Mouse (Mus musculus): ENCODE results near the gene Inppl1. TPM values are rescaled to one million over a fixed set of nuclear protein-coding genes. Genes with fewer than 3 reads are reported as not detected.
A peak's percentile ranks its signal among the peaks of the same experiment; 100 is the strongest.

Inppl1 gene
- polyA plus RNA-seq, 1 experiment from 2014 or later, result 36.2 TPM

GRCm38 (mm10) chr7:101866491-101867265, 28.6 kb upstream of the Inppl1 start:
- no peaks in the 10 kb centered on the region for H3K27me3 ChIP-seq (ENCODE audit: low read depth, poor library complexity, severe bottlenecking)

GRCm38 (mm10) chr7:101863415-101863814, 25.4 kb upstream of the Inppl1 start, which contains the start of gene Anapc15:
TSS of gene Anapc15 (plus strand) at chr7:101863715.
- DNase-seq (ENCODE audit: low spot score), result no peak
- Histone ChIP-seq H3K4me3 (no peak within 1 kb of the TSS), H3K9me3 (replicated peaks) (no peaks in the 10 kb centered on the region), H3K4me1 (peaks cover 14% of the 10 kb centered on the region), H3K27ac (replicated peaks) (no peak within 1 kb of the TSS), H3K27me3 (ENCODE audit: low read depth, poor library complexity, severe bottlenecking) (no peaks in the 10 kb centered on the region), H3K36me3 (no peaks in the 10 kb centered on the region)
- WGBS, result 84% methylated on average over 3 of the region's 3 CpGs

More at GRCm38 (mm10) chr7:101866491-101867265, 28.6 kb upstream of the Inppl1 start:
- Histone ChIP-seq H3K36me3 (no peaks in the 10 kb centered on the region), H3K9me3 (replicated peaks) (no peaks in the 10 kb centered on the region), H3K27ac (replicated peaks) (peak overlapping the region; percentile 7; the same call in 1 of the 2 replicates), H3K4me1 (peaks cover 26% of the 10 kb centered on the region), H3K4me3 (no peak overlapping the region)
- WGBS, result 84% methylated on average over 11 of the region's 11 CpGs
- no peak for DNase-seq (ENCODE audit: low spot score)

GRCm38 (mm10) chr7:101862291-101862690, 24.3 kb upstream of the Inppl1 start:
- H3K27me3 ChIP-seq (ENCODE audit: low read depth, poor library complexity, severe bottlenecking), result no peaks in the 10 kb centered on the region
- H3K36me3 ChIP-seq, result no peaks in the 10 kb centered on the region
- no peaks in the 10 kb centered on the region for H3K9me3 ChIP-seq (replicated peaks)
- H3K27ac ChIP-seq (replicated peaks), result no peak overlapping the region
- 78% methylated on average over 3 of the region's 3 CpGs for WGBS
- DNase-seq (ENCODE audit: low spot score), result no peak
- H3K4me3 ChIP-seq, result no peak overlapping the region
- peaks cover 8% of the 10 kb centered on the region for H3K4me1 ChIP-seq

GRCm38 (mm10) chr7:101860978-101861377, 22.9 kb upstream of the Inppl1 start:
- H3K4me1 ChIP-seq, result no peaks in the 10 kb centered on the region
- no peaks in the 10 kb centered on the region for H3K36me3 ChIP-seq
- H3K27ac ChIP-seq (replicated peaks), result no peak overlapping the region
- H3K27me3 ChIP-seq (ENCODE audit: low read depth, poor library complexity, severe bottlenecking), result no peaks in the 10 kb centered on the region
- no peak for DNase-seq (ENCODE audit: low spot score)
- no peak overlapping the region for H3K4me3 ChIP-seq
- no peaks in the 10 kb centered on the region for H3K9me3 ChIP-seq (replicated peaks)

- DNase-seq (ENCODE audit: low spot score), result no peak
- no peak overlapping the region for H3K4me3 ChIP-seq
- no peaks in the 10 kb centered on the region for H3K36me3 ChIP-seq
- no peak overlapping the region for H3K27ac ChIP-seq (replicated peaks)
- H3K27me3 ChIP-seq (ENCODE audit: low read depth, poor library complexity, severe bottlenecking), result no peaks in the 10 kb centered on the region
- 93% methylated on average over 9 of the region's 9 CpGs for WGBS
- no peaks in the 10 kb centered on the region for H3K4me1 ChIP-seq
- H3K9me3 ChIP-seq (replicated peaks), result no peaks in the 10 kb centered on the region
Observed at GRCm38 (mm10) chr7:101858362-101858761, 20.3 kb upstream of the Inppl1 start.

GRCm38 (mm10) chr7:101857094-101857493, 19.1 kb upstream of the Inppl1 start, which contains the start of gene Folr2:
TSS of gene Folr2 (minus strand) at chr7:101857194.
- no peaks in the 10 kb centered on the region for H3K9me3 ChIP-seq (replicated peaks)
- WGBS, result 92% methylated on average over 4 of the region's 4 CpGs
- no peaks in the 10 kb centered on the region for H3K36me3 ChIP-seq
- no peak within 1 kb of the TSS for H3K4me3 ChIP-seq
- no peak within 1 kb of the TSS for H3K27ac ChIP-seq (replicated peaks)
- no peaks in the 10 kb centered on the region for H3K27me3 ChIP-seq (ENCODE audit: low read depth, poor library complexity, severe bottlenecking)
- no peaks in the 10 kb centered on the region for H3K4me1 ChIP-seq
- DNase-seq (ENCODE audit: low spot score), result no peak

- no peak overlapping the region for H3K4me3 ChIP-seq
- no peak for DNase-seq (ENCODE audit: low spot score)
- no peaks in the 10 kb centered on the region for H3K9me3 ChIP-seq (replicated peaks)
- H3K27ac ChIP-seq (replicated peaks), result no peak overlapping the region
- WGBS, result 97% methylated on average over 2 of the region's 2 CpGs
- no peaks in the 10 kb centered on the region for H3K4me1 ChIP-seq
- H3K27me3 ChIP-seq (ENCODE audit: low read depth, poor library complexity, severe bottlenecking), result no peaks in the 10 kb centered on the region
- no peaks in the 10 kb centered on the region for H3K36me3 ChIP-seq
Observed at GRCm38 (mm10) chr7:101853816-101854215, 15.8 kb upstream of the Inppl1 start.

- H3K27me3 ChIP-seq (ENCODE audit: low read depth, poor library complexity, severe bottlenecking), result no peaks in the 10 kb centered on the region
- no peaks in the 10 kb centered on the region for H3K4me1 ChIP-seq
- WGBS, result 90% methylated on average over 6 of the region's 6 CpGs
- DNase-seq (ENCODE audit: low spot score), result no peak
- no peaks in the 10 kb centered on the region for H3K9me3 ChIP-seq (replicated peaks)
- no peak overlapping the region for H3K27ac ChIP-seq (replicated peaks)
- H3K4me3 ChIP-seq, result no peak overlapping the region
- no peaks in the 10 kb centered on the region for H3K36me3 ChIP-seq
Observed at GRCm38 (mm10) chr7:101852846-101853245, 14.8 kb upstream of the Inppl1 start.

GRCm38 (mm10) chr7:101851689-101852088, 13.7 kb upstream of the Inppl1 start:
- Histone ChIP-seq H3K4me3 (no peak overlapping the region), H3K36me3 (no peaks in the 10 kb centered on the region), H3K9me3 (replicated peaks) (no peaks in the 10 kb centered on the region), H3K27ac (replicated peaks) (no peak overlapping the region), H3K4me1 (no peaks in the 10 kb centered on the region), H3K27me3 (ENCODE audit: low read depth, poor library complexity, severe bottlenecking) (no peaks in the 10 kb centered on the region)
- WGBS, result 86% methylated on average over 6 of the region's 6 CpGs
- DNase-seq (ENCODE audit: low spot score), result no peak

GRCm38 (mm10) chr7:101847934-101848333, 9.9 kb upstream of the Inppl1 start:
- Histone ChIP-seq H3K9me3 (replicated peaks) (no peaks in the 10 kb centered on the region), H3K27ac (replicated peaks) (no peak overlapping the region), H3K4me1 (no peaks in the 10 kb centered on the region), H3K4me3 (no peak overlapping the region), H3K27me3 (ENCODE audit: low read depth, poor library complexity, severe bottlenecking) (no peaks in the 10 kb centered on the region), H3K36me3 (no peaks in the 10 kb centered on the region)
- 97% methylated on average over 1 of the region's 1 CpGs for WGBS
- DNase-seq (ENCODE audit: low spot score), result no peak

GRCm38 (mm10) chr7:101844186-101844585, 6.2 kb upstream of the Inppl1 start:
- Histone ChIP-seq H3K36me3 (no peaks in the 10 kb centered on the region), H3K4me1 (peaks cover under 1% of the 10 kb centered on the region; the same call in 1 of the 2 replicates), H3K27ac (replicated peaks) (no peak overlapping the region), H3K27me3 (ENCODE audit: low read depth, poor library complexity, severe bottlenecking) (no peaks in the 10 kb centered on the region), H3K4me3 (no peak overlapping the region), H3K9me3 (replicated peaks) (no peaks in the 10 kb centered on the region)
- DNase-seq (ENCODE audit: low spot score), result no peak
- WGBS, result 85% methylated on average over 6 of the region's 6 CpGs

GRCm38 (mm10) chr7:101837154-101837605, 849 bp downstream of the Inppl1 start:
- no peaks in the 10 kb centered on the region for H3K27me3 ChIP-seq (ENCODE audit: low read depth, poor library complexity, severe bottlenecking)
- no peak for DNase-seq (ENCODE audit: low spot score)
- H3K9me3 ChIP-seq (replicated peaks), result no peaks in the 10 kb centered on the region
- H3K4me1 ChIP-seq, result peaks cover 50% of the 10 kb centered on the region
- H3K27ac ChIP-seq (replicated peaks), result peak overlapping the region; percentile 96
- peaks cover 27% of the 10 kb centered on the region for H3K36me3 ChIP-seq
- H3K4me3 ChIP-seq, result peak overlapping the region; percentile 73
- WGBS, result under 1% methylated on average over 20 of the region's 20 CpGs
